Mouse (Mus musculus): ENCODE results near the gene Gm13691. TPM values are rescaled to one million over a fixed set of nuclear protein-coding genes. Genes with fewer than 3 reads are reported as not detected.
"Not testable (repeated sequence)": the region's sequence is repeated elsewhere in the genome, so short reads cannot be mapped to it uniquely, and the experiment has no call there.

The Gm13691 gene
- polyA plus RNA-seq, 1 experiment from 2014 or later = not detected

DNA sequence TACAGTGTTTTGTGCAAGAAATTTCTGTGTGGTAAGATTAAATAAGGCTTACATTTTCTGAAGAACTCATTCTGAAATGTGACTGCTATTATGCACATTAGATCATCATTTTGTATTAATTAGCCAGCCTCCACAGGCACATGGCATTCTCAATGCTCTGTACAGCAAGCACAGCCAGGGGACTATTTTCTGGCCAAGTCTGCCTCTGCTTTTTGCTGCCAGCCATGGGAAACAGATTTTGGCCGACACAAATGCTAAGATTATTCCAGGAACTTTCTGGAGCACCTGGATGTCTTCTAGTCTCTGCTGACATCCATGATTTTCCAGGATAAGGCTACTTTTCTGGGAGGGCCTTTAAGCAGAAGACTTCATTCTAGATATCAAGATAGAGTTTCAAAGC is 18.6 kb downstream of the Gm13691 start:
- Histone ChIP-seq H3K36me3 (replicated peaks) (no peaks in the 10 kb centered on the region), H3K9me3 (no peaks in the 10 kb centered on the region), H3K9ac (no peak overlapping the region), H3K4me3 (replicated peaks) (no peak overlapping the region), H3K4me1 (no peaks in the 10 kb centered on the region), H3K27ac (no peak overlapping the region), H3K27me3 (no peaks in the 10 kb centered on the region), H3K4me2 (no peak overlapping the region)
- no peak for ATAC-seq (ENCODE audit: low FRiP score)
- 81% methylated on average over 1 of the region's 1 CpGs for WGBS

DNA sequence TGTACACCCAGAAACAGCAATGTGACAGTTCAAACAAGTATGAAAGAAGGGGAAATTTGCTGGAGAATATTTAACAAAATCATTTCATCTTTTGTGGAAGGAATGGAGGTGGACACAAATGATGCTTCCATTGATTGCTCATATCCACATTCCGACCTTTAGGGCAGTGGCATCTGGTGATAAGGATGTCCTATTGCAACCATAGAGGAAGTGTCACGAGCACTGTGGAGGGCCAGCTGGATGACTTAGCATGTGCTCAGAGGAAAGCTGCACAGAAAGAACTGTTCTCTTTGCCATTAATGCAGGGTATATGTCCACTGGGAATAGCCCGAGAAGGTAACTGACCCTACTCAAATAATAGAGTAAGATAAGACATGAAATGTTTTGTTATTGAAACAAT is 19.5 kb downstream of the Gm13691 start:
- Histone ChIP-seq H3K36me3 (replicated peaks) (no peaks in the 10 kb centered on the region), H3K27ac (no peak overlapping the region), H3K4me1 (no peaks in the 10 kb centered on the region), H3K9me3 (no peaks in the 10 kb centered on the region), H3K27me3 (no peaks in the 10 kb centered on the region), H3K4me2 (no peak overlapping the region), H3K9ac (no peak overlapping the region), H3K4me3 (replicated peaks) (no peak overlapping the region)
- ATAC-seq (ENCODE audit: low FRiP score) = no peak
- WGBS = 84% methylated on average over 3 of the region's 3 CpGs

DNA sequence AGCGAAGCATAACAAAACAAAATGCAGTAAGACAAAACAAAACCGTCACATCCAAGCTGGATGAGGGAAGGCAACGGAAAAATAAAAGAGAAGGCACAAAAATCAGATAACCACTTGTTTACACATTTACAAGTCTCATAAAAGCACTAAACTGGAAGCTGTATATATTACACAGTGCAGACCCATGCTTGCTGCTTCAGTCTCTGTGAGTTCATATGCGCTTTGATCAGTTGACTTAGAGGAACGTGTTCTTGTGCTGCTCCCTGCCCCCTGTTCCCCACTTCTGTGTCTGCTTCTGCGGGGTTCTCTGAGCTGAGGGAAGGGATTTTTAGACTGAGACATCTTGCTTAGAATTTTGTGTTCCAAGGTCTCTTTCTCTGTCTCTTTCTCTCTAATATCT is 24.2 kb downstream of the Gm13691 start:
- no peaks in the 10 kb centered on the region for H3K9me3 ChIP-seq
- H3K4me2 ChIP-seq = no peak overlapping the region
- ATAC-seq (ENCODE audit: low FRiP score) = no peak
- no peaks in the 10 kb centered on the region for H3K36me3 ChIP-seq (replicated peaks)
- no peaks in the 10 kb centered on the region for H3K27me3 ChIP-seq
- 84% methylated on average over 6 of the region's 6 CpGs for WGBS
- no peaks in the 10 kb centered on the region for H3K4me1 ChIP-seq
- H3K9ac ChIP-seq = no peak overlapping the region
- H3K27ac ChIP-seq = no peak overlapping the region
- H3K4me3 ChIP-seq (replicated peaks) = no peak overlapping the region

DNA sequence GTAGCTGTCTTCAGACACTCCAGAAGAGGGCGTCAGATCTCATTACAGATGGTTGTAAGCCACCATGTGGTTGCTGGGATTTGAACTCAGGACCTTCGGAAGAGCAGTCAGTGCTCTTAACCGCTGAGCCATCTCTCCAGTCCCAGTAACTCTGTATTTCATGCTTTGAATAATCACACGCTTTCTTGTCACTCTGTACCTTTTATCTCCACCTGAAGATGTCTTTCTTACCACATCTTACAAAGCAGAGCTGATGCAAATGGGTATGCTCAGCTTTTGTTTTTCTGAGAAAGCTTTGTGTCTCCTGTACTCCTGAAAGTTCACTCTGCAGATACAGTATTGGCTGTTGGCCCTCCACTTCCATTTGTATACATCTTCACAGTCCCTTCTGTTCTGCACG is 25.9 kb downstream of the Gm13691 start:
- not testable (repeated sequence) for H3K9ac ChIP-seq; H3K4me3 ChIP-seq (replicated peaks); H3K36me3 ChIP-seq (replicated peaks); H3K27me3 ChIP-seq; H3K4me1 ChIP-seq; H3K27ac ChIP-seq; H3K4me2 ChIP-seq; ATAC-seq (ENCODE audit: low FRiP score); H3K9me3 ChIP-seq
- 82% methylated on average over 5 of the region's 5 CpGs for WGBS

DNA sequence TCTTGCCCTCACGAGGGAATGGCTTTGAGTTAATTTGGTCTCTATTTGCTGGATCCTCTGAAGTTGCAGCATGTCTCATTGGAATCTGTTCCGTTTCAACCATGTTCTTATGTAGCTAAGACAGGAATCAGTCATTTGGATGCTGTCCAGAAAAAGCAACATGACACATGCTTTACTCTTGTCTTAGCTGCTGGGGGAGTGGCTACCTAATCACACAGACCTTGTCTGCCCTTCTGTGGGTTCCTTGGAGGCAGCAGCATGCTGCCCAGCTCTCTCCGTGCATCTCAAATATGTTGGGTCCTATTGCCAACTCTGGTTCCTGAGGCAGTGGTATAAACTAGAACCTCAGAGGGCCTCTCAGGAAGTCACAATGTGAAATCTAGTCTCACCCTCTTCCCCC is 28.0 kb downstream of the Gm13691 start:
- Histone ChIP-seq H3K9ac (no peak overlapping the region), H3K4me3 (replicated peaks) (no peak overlapping the region), H3K36me3 (replicated peaks) (no peaks in the 10 kb centered on the region), H3K4me2 (no peak overlapping the region), H3K27me3 (no peaks in the 10 kb centered on the region), H3K27ac (no peak overlapping the region), H3K9me3 (no peaks in the 10 kb centered on the region), H3K4me1 (no peaks in the 10 kb centered on the region)
- ATAC-seq (ENCODE audit: low FRiP score) = no peak
- 83% methylated on average over 3 of the region's 3 CpGs for WGBS

DNA sequence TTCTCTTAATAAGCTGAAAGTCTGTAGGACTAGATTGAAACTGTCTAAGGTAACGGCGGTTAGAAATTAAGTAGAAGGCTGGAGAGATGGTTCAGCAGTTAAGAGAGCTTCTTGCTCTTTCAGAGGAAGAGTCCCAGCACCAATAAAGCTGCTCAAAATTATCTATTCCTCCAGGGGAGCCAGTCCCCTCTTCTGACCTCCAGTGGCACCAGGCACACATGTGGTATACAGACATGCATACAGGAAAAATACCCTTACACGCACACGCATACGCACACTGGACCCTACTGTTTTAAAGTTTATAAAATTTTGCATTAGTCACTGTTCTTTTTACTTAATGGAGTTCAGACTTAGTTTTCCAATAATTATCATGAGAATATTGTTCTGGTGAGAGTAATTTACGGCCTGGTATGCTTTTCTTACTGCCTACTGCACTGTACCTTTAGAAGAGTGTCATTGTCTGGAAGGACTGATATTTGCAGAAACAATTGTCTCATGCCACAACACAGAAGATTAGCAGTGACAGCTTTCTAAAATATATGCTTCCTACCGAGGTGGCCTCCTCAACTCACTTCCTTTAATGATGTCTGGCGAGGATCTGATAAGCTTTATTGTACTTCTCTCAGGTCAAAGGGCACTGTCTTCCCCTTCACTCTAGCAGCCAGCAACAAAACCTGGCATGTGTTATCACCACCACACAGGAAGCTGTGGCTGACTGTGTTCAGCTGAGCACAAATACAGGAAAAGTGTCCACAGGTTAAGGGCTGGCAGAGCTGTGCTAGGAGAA is 29.4 kb downstream of the Gm13691 start:
- no peak for ATAC-seq (ENCODE audit: low FRiP score)
- H3K4me2 ChIP-seq = no peak overlapping the region
- no peaks in the 10 kb centered on the region for H3K4me1 ChIP-seq
- no peak overlapping the region for H3K9ac ChIP-seq
- no peak overlapping the region for H3K4me3 ChIP-seq (replicated peaks)
- no peaks in the 10 kb centered on the region for H3K36me3 ChIP-seq (replicated peaks)
- 80% methylated on average over 8 of the region's 8 CpGs for WGBS
- H3K27ac ChIP-seq = no peak overlapping the region
- H3K27me3 ChIP-seq = no peaks in the 10 kb centered on the region
- no peaks in the 10 kb centered on the region for H3K9me3 ChIP-seq

DNA sequence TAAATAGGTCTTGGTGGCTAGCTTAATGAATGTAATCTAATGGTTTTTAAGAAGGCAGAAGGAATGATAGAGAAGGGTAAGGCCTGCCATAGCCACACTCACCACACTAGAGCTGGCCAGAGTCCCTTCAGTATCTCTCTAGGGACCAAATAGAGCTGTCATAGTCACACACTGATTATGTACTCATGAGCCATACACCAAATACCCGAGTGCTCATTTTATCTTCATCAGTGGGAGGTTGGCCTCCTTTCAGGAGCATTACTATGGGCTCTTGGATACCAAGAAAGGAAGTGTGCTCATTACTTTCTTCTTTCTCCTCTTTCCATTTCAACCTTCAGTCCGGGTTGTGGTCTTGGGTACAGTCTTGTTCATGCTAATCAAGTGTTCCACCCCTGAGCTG is 31.6 kb downstream of the Gm13691 start:
- WGBS = 81% methylated on average over 2 of the region's 2 CpGs
- Histone ChIP-seq H3K27ac (no peak overlapping the region), H3K9me3 (no peaks in the 10 kb centered on the region), H3K9ac (no peak overlapping the region), H3K4me1 (no peaks in the 10 kb centered on the region), H3K36me3 (replicated peaks) (no peaks in the 10 kb centered on the region), H3K27me3 (no peaks in the 10 kb centered on the region), H3K4me2 (no peak overlapping the region), H3K4me3 (replicated peaks) (no peak overlapping the region)
- ATAC-seq (ENCODE audit: low FRiP score) = no peak

DNA sequence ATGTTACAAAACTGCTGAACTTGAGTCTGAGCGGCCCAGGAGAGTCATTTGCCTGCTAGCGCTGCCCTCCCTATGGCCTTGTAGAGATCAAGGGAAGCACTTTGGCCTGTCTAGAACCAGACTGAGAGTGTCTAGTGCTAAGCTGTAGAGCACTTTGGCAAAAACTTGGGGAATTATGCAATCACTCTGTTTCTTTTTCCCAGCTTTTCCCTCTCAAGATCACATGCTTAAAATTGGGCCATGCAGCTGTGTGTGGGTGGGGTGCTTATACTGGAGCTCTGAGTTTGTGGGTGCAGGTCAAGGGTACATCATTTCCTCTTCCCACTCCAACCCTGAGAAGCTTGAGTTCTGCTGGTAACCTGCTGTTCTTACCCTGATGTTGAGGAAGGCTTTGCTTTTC is 32.6 kb downstream of the Gm13691 start:
- WGBS = 90% methylated on average over 2 of the region's 2 CpGs
- Histone ChIP-seq H3K4me1 (no peaks in the 10 kb centered on the region), H3K27ac (no peak overlapping the region), H3K4me2 (no peak overlapping the region), H3K9me3 (no peaks in the 10 kb centered on the region), H3K4me3 (replicated peaks) (no peak overlapping the region), H3K36me3 (replicated peaks) (no peaks in the 10 kb centered on the region), H3K27me3 (no peaks in the 10 kb centered on the region), H3K9ac (no peak overlapping the region)
- ATAC-seq (ENCODE audit: low FRiP score) = no peak

DNA sequence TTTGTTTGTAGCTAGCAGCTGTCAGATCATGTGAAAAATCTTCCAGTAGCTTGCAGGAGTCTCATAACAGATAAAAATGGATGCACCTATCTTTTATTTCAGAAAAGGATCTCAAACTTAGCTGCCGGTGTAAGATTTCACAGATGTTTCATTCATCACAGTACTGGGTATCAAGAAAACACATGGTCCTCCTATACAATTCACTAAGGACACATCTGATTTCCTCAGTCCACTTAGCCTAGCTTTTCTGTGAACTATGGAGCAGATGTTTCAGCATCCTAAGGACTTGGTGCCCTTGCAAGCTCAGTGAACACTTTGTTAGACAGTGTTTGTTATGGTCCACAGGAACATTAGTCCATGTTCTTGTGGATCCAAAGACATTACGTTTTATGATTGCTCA is 33.0 kb downstream of the Gm13691 start:
- Histone ChIP-seq H3K9ac (no peak overlapping the region), H3K36me3 (replicated peaks) (no peaks in the 10 kb centered on the region), H3K4me3 (replicated peaks) (no peak overlapping the region), H3K27ac (no peak overlapping the region), H3K4me1 (no peaks in the 10 kb centered on the region), H3K4me2 (no peak overlapping the region), H3K9me3 (no peaks in the 10 kb centered on the region), H3K27me3 (no peaks in the 10 kb centered on the region)
- 86% methylated on average over 2 of the region's 2 CpGs for WGBS
- no peak for ATAC-seq (ENCODE audit: low FRiP score)

DNA sequence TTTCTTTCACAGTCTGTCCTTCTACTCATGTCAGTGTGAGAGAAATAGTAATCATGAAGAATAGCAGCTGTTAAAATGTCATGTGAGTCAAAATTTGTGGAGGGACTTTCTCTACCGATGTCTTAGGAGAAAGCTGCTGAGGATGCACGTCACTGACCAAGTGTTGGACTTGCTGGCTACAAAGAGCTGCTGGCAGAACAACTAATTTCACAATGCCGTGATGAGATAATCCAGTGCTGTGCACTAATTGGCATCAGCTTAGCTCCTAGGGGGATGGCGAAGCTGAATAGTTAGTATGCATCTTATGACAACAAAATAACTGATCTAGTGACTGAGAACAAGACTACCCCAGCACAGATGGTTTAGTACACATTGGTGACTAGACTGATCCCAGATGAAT is 34.9 kb downstream of the Gm13691 start:
- H3K9me3 ChIP-seq = no peaks in the 10 kb centered on the region
- H3K36me3 ChIP-seq (replicated peaks) = no peaks in the 10 kb centered on the region
- no peak overlapping the region for H3K4me3 ChIP-seq (replicated peaks)
- H3K27me3 ChIP-seq = no peaks in the 10 kb centered on the region
- no peak overlapping the region for H3K27ac ChIP-seq
- WGBS = 13% methylated on average over 4 of the region's 4 CpGs
- H3K4me2 ChIP-seq = no peak overlapping the region
- ATAC-seq (ENCODE audit: low FRiP score) = peak; percentile 55; the same call in 1 of the 2 replicates
- H3K4me1 ChIP-seq = no peaks in the 10 kb centered on the region
- H3K9ac ChIP-seq = no peak overlapping the region

DNA sequence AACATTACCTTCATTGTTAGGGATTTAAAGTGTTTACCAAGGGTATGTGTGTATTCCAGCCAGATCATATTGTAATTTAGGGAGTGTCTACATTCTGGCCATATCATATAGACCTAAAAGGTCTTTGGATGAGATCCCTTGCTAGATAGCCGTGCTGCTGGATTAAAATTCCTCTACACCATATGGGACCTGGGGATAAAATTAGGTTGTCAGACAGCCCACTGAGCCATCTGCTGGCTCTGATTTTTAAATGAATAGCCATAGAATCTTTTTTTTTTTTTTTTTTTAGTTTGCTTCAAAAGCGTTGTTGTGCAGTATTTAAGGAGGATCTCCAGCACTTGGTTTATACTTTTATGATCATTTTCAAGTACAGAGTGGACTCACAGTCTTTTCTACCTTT is 42.2 kb downstream of the Gm13691 start:
- Histone ChIP-seq H3K36me3 (replicated peaks) (no peaks in the 10 kb centered on the region), H3K27me3 (no peaks in the 10 kb centered on the region), H3K9me3 (no peaks in the 10 kb centered on the region), H3K4me2 (no peak overlapping the region), H3K4me1 (no peaks in the 10 kb centered on the region), H3K27ac (no peak overlapping the region), H3K9ac (no peak overlapping the region), H3K4me3 (replicated peaks) (no peak overlapping the region)
- 81% methylated on average over 2 of the region's 2 CpGs for WGBS
- ATAC-seq (ENCODE audit: low FRiP score) = no peak

DNA sequence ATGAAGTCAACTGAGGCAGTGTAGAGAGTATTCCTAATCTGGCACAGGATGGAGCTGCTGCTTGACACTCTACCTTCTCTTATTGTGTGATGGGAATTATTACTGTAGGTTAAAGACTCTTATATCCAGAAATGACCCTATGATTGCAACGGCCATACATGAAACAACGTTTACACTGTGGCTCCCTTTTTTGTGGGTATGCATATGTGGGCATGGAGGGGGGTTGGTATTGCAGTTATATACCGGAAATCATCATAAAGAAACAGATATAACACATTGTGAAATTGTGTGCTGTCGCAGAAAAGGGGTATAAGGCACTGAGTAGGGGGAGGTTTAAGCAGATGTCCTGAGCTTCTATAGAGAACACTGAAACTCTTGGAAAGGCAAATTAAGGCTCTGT is 45.6 kb downstream of the Gm13691 start:
- Histone ChIP-seq H3K4me1 (no peaks in the 10 kb centered on the region), H3K27me3 (no peaks in the 10 kb centered on the region), H3K4me3 (replicated peaks) (no peak overlapping the region), H3K27ac (no peak overlapping the region), H3K9me3 (no peaks in the 10 kb centered on the region), H3K4me2 (no peak overlapping the region), H3K36me3 (replicated peaks) (no peaks in the 10 kb centered on the region), H3K9ac (no peak overlapping the region)
- ATAC-seq (ENCODE audit: low FRiP score) = no peak
- 86% methylated on average over 4 of the region's 4 CpGs for WGBS

DNA sequence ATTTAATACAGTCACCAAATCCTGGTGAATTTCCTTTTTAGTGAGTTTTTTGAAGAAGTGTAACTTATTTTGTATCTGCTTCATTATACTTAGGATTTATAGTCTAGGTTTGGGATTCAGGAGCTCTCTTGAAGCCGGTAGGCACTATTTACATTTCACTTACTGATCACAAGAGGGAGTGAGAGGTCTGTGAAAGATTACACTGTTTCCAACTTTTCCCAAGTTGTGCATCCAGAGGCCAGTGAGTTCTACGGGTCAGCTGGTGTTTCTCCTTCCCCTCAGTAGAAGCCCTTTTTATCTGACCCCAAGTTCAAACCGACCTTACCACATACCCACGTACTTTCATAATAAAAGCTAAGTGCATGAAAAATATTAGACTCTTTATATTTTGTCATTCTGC is 47.0 kb downstream of the Gm13691 start:
- Histone ChIP-seq H3K4me3 (replicated peaks) (no peak overlapping the region), H3K9ac (no peak overlapping the region), H3K27ac (no peak overlapping the region), H3K4me1 (no peaks in the 10 kb centered on the region), H3K4me2 (no peak overlapping the region), H3K36me3 (replicated peaks) (no peaks in the 10 kb centered on the region), H3K27me3 (no peaks in the 10 kb centered on the region), H3K9me3 (no peaks in the 10 kb centered on the region)
- no peak for ATAC-seq (ENCODE audit: low FRiP score)
- WGBS = 37% methylated on average over 4 of the region's 4 CpGs
